Mouse (Mus musculus): ENCODE results near the gene Usp24. TPM values are rescaled to one million over a fixed set of nuclear protein-coding genes. Genes with fewer than 3 reads are reported as not detected.

The Usp24 gene
- polyA plus RNA-seq, 1 experiment from 2014 or later = 10.8 TPM

DNA sequence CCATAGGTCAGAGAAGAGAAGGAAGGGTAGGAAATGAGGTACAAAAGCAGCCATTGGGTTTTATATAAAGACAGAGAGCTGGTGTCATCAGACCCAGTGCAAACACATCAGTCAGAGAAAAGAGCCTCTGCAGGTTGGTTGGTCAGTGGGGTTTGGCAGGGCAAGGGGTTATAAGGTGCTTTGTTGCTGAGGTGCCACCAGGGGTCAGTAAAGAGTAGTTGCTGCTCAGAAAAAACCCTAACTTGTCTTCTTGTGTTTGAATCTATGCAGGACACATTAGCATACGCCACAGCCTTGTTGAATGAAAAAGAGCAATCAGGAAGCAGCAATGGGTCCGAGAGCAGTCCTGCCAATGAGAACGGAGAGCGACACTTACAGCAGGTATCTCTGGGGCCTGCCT, 120.5 kb downstream of the Usp24 start:
- Histone ChIP-seq H3K27me3 (no peaks in the 10 kb centered on the region), H3K9me3 (no peaks in the 10 kb centered on the region), H3K27ac (replicated peaks) (no peak overlapping the region), H3K4me2 (replicated peaks) (no peak overlapping the region), H3K9ac (replicated peaks) (no peak overlapping the region), H3K36me3 (peaks cover 73% of the 10 kb centered on the region), H3K4me3 (no peak overlapping the region), H3K4me1 (no peaks in the 10 kb centered on the region)
- WGBS = 74% methylated on average over 4 of the region's 4 CpGs
- ATAC-seq (ENCODE audit: low FRiP score, low read depth) = no peak

DNA sequence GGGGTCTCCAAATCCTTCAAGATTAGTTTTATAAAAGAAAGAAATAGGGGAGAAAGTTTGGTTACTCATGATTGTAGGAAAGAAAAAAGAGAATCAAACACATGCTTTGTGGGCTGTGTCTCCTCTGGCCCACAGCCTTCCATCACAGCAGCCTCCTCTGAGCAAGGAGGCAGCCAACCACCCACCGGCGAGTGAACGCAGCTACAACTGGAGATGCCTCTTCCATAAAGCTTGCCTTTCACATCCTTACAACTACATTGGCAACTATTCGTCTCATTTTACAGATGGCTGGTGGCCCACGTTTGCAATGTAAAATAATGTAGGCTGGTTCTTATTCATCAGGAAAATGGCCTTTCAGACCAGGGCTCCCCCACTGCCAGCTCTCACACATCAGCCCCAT, 121.2 kb downstream of the Usp24 start:
- WGBS = 95% methylated on average over 5 of the region's 5 CpGs
- H3K4me3 ChIP-seq = no peak overlapping the region
- no peak overlapping the region for H3K9ac ChIP-seq (replicated peaks)
- H3K27ac ChIP-seq (replicated peaks) = no peak overlapping the region
- H3K27me3 ChIP-seq = no peaks in the 10 kb centered on the region
- no peak overlapping the region for H3K4me2 ChIP-seq (replicated peaks)
- no peak for ATAC-seq (ENCODE audit: low FRiP score, low read depth)
- H3K36me3 ChIP-seq = peaks cover 73% of the 10 kb centered on the region
- no peaks in the 10 kb centered on the region for H3K9me3 ChIP-seq
- no peaks in the 10 kb centered on the region for H3K4me1 ChIP-seq

DNA sequence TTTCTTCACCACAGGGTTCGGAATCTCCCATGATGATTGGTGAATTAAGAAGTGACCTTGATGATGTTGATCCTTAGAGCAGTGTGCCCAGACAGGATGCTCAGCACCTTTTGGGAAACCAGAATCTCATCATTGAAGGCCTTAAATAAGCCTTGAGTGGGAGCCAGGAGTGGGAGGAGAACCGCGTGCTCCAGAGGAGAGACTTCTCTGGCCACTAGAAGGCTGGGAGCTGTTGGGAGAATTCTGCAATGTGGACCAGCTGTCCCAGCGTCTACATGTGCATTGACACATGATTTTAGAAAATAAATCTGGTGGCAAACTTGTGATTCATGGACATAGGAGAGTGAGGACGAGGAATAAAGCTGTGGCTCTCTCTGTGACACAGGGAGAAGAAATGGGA, 122.8 kb downstream of the Usp24 start:
- Histone ChIP-seq H3K9me3 (no peaks in the 10 kb centered on the region), H3K9ac (replicated peaks) (no peak overlapping the region), H3K4me1 (no peaks in the 10 kb centered on the region), H3K36me3 (peaks cover 70% of the 10 kb centered on the region), H3K4me3 (no peak overlapping the region), H3K27ac (replicated peaks) (no peak overlapping the region), H3K4me2 (replicated peaks) (no peak overlapping the region), H3K27me3 (no peaks in the 10 kb centered on the region)
- no peak for ATAC-seq (ENCODE audit: low FRiP score, low read depth)
- 99% methylated on average over 5 of the region's 5 CpGs for WGBS

DNA sequence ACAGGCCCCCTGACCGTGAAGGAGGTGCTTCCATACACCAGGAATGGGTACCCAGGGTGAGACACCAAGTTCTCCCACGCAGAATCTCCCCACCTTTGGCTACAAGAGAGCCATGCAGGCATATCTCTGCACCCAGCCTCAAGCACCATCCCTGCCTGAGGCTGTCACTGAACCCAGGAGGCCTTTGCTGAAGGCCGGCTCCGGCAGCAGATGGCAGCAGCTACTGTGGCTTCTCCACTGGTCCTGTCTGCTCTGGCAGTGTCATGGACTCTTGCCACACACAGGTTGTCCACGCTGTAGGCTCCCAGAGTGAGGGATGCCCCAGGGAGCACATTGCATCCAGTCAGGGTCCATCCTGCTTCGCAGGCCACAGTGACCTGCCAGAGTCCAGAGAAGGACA, 127.2 kb downstream of the Usp24 start:
- WGBS = 88% methylated on average over 6 of the region's 6 CpGs
- H3K4me1 ChIP-seq = no peaks in the 10 kb centered on the region
- no peaks in the 10 kb centered on the region for H3K27me3 ChIP-seq
- H3K4me3 ChIP-seq = no peak overlapping the region
- H3K4me2 ChIP-seq (replicated peaks) = no peak overlapping the region
- H3K36me3 ChIP-seq = peaks cover 36% of the 10 kb centered on the region
- no peaks in the 10 kb centered on the region for H3K9me3 ChIP-seq
- H3K27ac ChIP-seq (replicated peaks) = no peak overlapping the region
- ATAC-seq (ENCODE audit: low FRiP score, low read depth) = no peak
- H3K9ac ChIP-seq (replicated peaks) = no peak overlapping the region

DNA sequence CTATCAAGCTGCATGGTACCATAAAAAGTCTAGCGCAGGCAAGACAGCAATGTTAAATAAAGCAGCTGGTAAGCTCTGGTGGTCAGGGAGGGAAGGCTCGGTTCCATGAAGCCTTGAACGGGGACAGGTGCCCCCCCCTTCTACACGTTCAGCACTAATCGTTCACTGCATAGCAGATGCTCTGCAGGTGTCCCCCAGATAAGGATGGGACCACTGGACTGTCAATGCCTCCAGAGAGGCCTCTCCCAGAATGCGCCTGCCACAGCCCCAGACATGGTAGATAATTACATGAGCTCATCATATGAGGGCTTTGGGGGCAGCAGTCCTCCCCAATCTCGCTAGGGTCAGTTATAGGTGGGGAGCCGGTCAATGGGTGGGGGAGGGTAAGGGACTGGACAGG, 133.3 kb downstream of the Usp24 start:
- Histone ChIP-seq H3K4me3 (no peak overlapping the region), H3K27me3 (no peaks in the 10 kb centered on the region), H3K9ac (replicated peaks) (no peak overlapping the region), H3K4me1 (no peaks in the 10 kb centered on the region), H3K4me2 (replicated peaks) (no peak overlapping the region), H3K9me3 (no peaks in the 10 kb centered on the region), H3K27ac (replicated peaks) (no peak overlapping the region), H3K36me3 (no peaks in the 10 kb centered on the region)
- no peak for ATAC-seq (ENCODE audit: low FRiP score, low read depth)
- WGBS = 91% methylated on average over 8 of the region's 8 CpGs

DNA sequence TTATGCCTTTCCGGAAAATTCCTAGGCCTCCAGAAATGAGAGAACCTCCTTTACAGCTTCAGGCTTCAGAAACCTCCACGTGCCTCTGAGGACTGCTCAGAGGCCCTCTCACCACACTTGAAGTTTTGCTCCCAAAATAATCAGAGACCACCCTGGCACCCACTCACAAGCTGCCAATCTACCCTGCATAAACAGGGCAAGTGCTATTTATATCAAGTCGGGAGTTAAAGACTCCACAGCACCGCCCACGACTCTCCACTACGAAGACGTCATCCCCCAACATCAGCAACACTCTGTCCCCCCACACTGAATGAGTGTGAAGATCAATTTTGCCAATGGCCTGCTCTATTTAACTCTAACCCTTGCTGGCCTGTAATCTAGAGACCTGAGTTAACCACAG, 136.4 kb downstream of the Usp24 start:
- Histone ChIP-seq H3K36me3 (no peaks in the 10 kb centered on the region), H3K27ac (replicated peaks) (no peak overlapping the region), H3K4me3 (no peak overlapping the region), H3K4me1 (no peaks in the 10 kb centered on the region), H3K4me2 (replicated peaks) (no peak overlapping the region), H3K27me3 (no peaks in the 10 kb centered on the region), H3K9ac (replicated peaks) (no peak overlapping the region), H3K9me3 (no peaks in the 10 kb centered on the region)
- 89% methylated on average over 7 of the region's 7 CpGs for WGBS
- no peak for ATAC-seq (ENCODE audit: low FRiP score, low read depth)

DNA sequence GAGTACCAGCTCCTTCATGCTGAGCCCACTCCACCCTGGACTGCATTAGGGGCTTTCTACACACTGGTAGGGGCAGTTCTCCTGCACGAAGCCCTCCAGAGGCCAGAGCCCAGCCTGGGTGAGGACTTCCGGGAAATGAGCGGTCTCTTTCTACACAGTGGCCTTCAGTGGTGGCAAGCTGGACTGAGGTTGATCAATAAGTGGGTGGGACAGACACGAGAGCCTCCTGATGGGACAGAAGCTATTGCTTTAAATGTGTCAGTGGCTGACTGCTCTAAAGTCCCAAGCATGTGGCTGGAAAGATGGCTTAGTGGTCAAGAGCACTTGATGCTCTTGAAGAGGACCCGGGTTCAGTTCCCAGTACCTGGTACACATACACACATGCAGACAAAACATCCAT, 137.1 kb downstream of the Usp24 start:
- no peaks in the 10 kb centered on the region for H3K9me3 ChIP-seq
- no peak overlapping the region for H3K9ac ChIP-seq (replicated peaks)
- no peaks in the 10 kb centered on the region for H3K4me1 ChIP-seq
- 89% methylated on average over 5 of the region's 5 CpGs for WGBS
- H3K27me3 ChIP-seq = no peaks in the 10 kb centered on the region
- no peak overlapping the region for H3K4me2 ChIP-seq (replicated peaks)
- no peaks in the 10 kb centered on the region for H3K36me3 ChIP-seq
- ATAC-seq (ENCODE audit: low FRiP score, low read depth) = no peak
- no peak overlapping the region for H3K4me3 ChIP-seq
- H3K27ac ChIP-seq (replicated peaks) = no peak overlapping the region

DNA sequence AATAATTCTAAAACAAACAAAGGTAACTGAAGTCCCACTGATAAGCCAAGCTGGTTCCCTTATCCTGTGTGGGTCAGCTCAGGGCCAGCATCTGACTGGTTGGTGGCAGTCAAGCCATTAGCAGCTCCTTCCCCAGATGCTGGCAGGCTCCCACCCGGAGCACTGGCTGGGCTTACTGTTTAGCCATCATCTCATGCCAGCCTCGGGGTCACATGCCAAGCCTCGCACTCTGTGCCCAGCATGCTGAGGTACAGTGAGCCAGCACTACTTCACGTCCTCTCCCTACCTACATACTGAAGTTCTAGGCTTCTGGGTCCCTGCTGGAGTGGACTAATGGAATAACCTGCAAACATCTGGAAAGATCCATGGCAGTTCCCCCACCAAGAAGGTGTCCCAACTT, 137.5 kb downstream of the Usp24 start:
- H3K4me3 ChIP-seq = no peak overlapping the region
- no peaks in the 10 kb centered on the region for H3K9me3 ChIP-seq
- 91% methylated on average over 4 of the region's 4 CpGs for WGBS
- H3K36me3 ChIP-seq = no peaks in the 10 kb centered on the region
- ATAC-seq (ENCODE audit: low FRiP score, low read depth) = no peak
- H3K4me1 ChIP-seq = no peaks in the 10 kb centered on the region
- H3K27me3 ChIP-seq = no peaks in the 10 kb centered on the region
- H3K9ac ChIP-seq (replicated peaks) = no peak overlapping the region
- H3K27ac ChIP-seq (replicated peaks) = no peak overlapping the region
- no peak overlapping the region for H3K4me2 ChIP-seq (replicated peaks)

DNA sequence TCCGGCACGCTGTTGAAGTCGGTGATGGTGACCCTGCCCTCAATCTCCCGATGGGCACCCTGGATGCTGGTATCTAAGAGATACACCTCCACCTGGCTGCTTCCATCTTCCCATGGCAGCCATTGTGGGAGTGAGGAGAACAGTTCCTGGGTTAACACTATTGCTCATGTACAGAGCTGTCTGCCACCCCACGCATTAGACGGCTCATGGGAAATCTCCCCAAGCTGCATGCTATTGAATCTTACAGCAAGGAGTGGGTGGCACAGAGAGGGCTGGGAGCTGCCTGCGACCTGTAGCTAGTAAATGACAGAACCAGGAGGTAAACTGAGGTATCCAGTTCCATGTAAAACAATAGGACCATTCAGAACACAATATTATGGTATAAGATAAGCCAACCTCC, 138.5 kb downstream of the Usp24 start:
- H3K36me3 ChIP-seq = no peaks in the 10 kb centered on the region
- no peak overlapping the region for H3K27ac ChIP-seq (replicated peaks)
- no peaks in the 10 kb centered on the region for H3K4me1 ChIP-seq
- WGBS = 92% methylated on average over 7 of the region's 7 CpGs
- ATAC-seq (ENCODE audit: low FRiP score, low read depth) = no peak
- no peak overlapping the region for H3K9ac ChIP-seq (replicated peaks)
- no peak overlapping the region for H3K4me2 ChIP-seq (replicated peaks)
- H3K4me3 ChIP-seq = no peak overlapping the region
- no peaks in the 10 kb centered on the region for H3K9me3 ChIP-seq
- H3K27me3 ChIP-seq = no peaks in the 10 kb centered on the region

DNA sequence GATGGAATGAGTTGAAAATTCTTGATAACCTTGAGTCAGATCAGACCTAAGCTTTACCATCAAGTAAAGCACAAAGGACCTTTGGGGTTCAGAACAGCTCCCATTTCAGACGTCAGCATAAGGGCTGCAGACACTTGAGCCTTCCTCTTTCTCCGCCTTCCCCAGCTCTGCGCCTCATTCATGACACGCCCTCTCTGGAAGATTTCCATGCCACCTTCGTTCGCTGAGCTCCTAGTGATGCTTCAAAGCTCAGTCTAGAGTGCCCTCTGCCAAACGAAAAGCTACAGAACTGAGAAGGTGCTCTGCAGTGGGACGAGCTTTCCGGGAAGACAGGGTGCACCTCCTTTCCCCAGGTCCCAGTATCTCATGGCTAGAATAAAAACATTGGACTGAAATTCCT, 146.0 kb downstream of the Usp24 start:
- H3K9ac ChIP-seq (replicated peaks) = no peak overlapping the region
- H3K4me3 ChIP-seq = no peak overlapping the region
- H3K27me3 ChIP-seq = peaks cover 43% of the 10 kb centered on the region
- H3K9me3 ChIP-seq = no peaks in the 10 kb centered on the region
- no peak overlapping the region for H3K27ac ChIP-seq (replicated peaks)
- peaks cover 14% of the 10 kb centered on the region for H3K4me1 ChIP-seq
- WGBS = 78% methylated on average over 9 of the region's 9 CpGs
- H3K4me2 ChIP-seq (replicated peaks) = no peak overlapping the region
- no peak for ATAC-seq (ENCODE audit: low FRiP score, low read depth)
- H3K36me3 ChIP-seq = no peaks in the 10 kb centered on the region

DNA sequence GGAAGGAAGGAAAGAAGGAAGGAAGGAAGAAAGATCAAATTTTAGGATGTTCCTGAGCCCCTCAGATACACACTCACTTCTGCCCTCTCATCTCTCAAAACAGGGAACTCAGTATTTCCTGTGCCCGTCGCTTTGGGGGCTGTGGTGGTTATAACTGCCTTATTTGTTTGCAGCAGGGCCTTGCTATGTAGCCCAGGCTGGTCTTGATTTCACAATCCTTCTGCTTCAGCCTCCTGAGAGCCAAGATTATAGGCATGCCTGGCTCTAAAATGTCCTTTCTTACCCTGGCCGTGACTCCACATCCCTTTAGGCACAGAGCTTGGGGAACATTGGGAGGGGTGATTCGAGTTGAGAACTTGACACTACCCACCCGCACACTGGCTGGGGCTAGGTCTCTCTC, 146.5 kb downstream of the Usp24 start:
- ATAC-seq (ENCODE audit: low FRiP score, low read depth) = no peak
- Histone ChIP-seq H3K4me1 (peaks cover 14% of the 10 kb centered on the region), H3K36me3 (no peaks in the 10 kb centered on the region), H3K9me3 (no peaks in the 10 kb centered on the region), H3K27me3 (peaks cover 43% of the 10 kb centered on the region), H3K4me2 (replicated peaks) (no peak overlapping the region), H3K9ac (replicated peaks) (no peak overlapping the region), H3K27ac (replicated peaks) (no peak overlapping the region), H3K4me3 (no peak overlapping the region)
- WGBS = 87% methylated on average over 5 of the region's 5 CpGs

DNA sequence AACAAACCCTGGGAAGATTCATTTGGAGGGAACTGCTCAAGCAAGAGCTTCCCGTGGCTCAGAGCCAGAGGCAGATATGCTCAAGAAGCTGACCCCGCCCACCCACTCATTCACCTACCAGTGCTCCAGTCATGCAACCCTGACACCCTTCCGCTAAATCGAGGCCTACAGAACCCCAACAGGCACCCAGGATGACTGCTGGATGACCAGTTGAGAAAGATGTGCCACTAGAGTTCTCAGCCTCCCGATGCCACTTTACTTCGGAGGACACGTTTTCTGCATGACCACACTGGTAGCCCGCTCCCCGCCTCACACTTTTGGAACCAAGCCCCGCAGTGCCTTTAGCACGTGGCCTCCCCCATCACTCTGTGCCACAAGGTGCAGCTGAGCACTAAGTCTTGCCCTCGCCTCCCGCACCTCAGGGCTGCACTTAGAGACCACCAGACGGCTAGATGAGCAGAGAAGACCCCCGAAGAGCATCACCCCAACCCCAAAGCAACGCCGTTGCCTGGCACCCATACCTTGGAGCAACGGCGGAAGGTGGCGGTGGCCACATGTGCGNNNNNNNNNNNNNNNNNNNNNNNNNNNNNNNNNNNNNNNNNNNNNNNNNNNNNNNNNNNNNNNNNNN, 147.3 kb downstream of the Usp24 start:
- Histone ChIP-seq H3K36me3 (no peaks in the 10 kb centered on the region), H3K4me3 (peak overlapping the region; percentile 41), H3K9me3 (no peaks in the 10 kb centered on the region), H3K27ac (replicated peaks) (no peak overlapping the region), H3K4me2 (replicated peaks) (peak overlapping the region; percentile 65), H3K27me3 (peaks cover 43% of the 10 kb centered on the region), H3K4me1 (peaks cover 14% of the 10 kb centered on the region), H3K9ac (replicated peaks) (peak overlapping the region; percentile 38)
- no peak for ATAC-seq (ENCODE audit: low FRiP score, low read depth)
- WGBS = 29% methylated on average over 21 of the region's 21 CpGs

DNA sequence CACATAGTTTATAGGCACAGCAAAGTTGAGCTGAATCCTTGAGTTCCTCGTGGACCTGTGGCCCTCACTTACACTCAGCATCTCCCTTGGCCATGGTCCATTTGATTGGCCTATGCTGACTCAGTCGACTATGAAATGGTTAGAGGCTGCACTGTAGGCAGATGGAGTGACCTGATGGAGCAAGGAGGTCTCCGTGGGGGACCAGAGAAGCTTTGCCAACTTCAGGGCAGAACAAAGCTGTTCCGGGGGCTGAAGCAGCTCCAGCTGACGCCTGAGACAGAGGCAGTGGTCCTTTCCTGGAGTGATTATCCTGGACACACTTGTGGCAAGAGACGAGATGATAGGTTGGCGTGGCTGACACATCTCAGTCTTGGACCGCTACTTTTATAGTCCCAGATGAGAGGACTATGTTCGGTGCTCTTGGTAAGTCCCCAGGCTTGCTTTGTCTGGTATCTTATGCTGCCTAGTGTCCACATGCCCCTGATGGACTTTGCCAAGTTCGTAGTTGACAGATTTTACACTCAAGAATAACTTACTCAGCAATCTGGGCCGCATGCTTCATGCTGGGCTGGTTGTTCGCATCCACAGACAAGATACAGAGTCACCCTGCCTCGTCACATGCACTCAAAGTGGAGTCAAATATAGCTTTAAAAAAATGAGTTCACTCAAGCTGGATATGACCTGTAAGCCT, 151.6 kb downstream of the Usp24 start:
- Histone ChIP-seq H3K9me3 (no peaks in the 10 kb centered on the region), H3K4me2 (replicated peaks) (no peak overlapping the region), H3K4me1 (peaks cover 14% of the 10 kb centered on the region), H3K27ac (replicated peaks) (no peak overlapping the region), H3K36me3 (no peaks in the 10 kb centered on the region), H3K9ac (replicated peaks) (no peak overlapping the region), H3K4me3 (no peak overlapping the region), H3K27me3 (peaks cover 29% of the 10 kb centered on the region)
- WGBS = 85% methylated on average over 13 of the region's 13 CpGs
- no peak for ATAC-seq (ENCODE audit: low FRiP score, low read depth)

All from midbrain, embryonic 12.5 days (tissue).